Mouse (Mus musculus) liver, embryonic 15.5 days (tissue): ENCODE data around the gene Cacna1c. TPM values are rescaled to one million over a fixed set of nuclear protein-coding genes. Genes with fewer than 3 reads are reported as not detected.

ENCODE experiments used
- ATAC-seq: fragments of 200-750 bp; cut with Nextera tagmentation; 2 replicates; pipeline ENCODE4 v1.8.0; 2017; ENCODE audit warnings: moderate number of reproducible peaks, mild to moderate bottlenecking, moderate library complexity; ENCODE audit not compliant: insufficient read depth
- H3K27ac ChIP-seq: fragments of 300-500 bp; sonication (generic); replicated peaks from 2 replicates; pipeline ENCODE4 v1.5.1; 2015; ENCODE audit warnings: mild to moderate bottlenecking, inconsistent platforms
- H3K27me3 ChIP-seq: fragments of 300-500 bp; sonication (generic); 2 replicates; pipeline ENCODE4 v1.6.1; 2015; ENCODE audit warnings: mild to moderate bottlenecking, inconsistent platforms
- H3K36me3 ChIP-seq: fragments of 300-500 bp; sonication (generic); replicated peaks from 2 replicates; pipeline ENCODE4 v1.6.1; 2015; ENCODE audit warnings: moderate library complexity, mild to moderate bottlenecking, inconsistent platforms
- H3K4me1 ChIP-seq: fragments of 300-500 bp; sonication (generic); replicated peaks from 2 replicates; pipeline ENCODE4 v1.6.1; 2015; ENCODE audit warnings: inconsistent platforms
- H3K4me2 ChIP-seq: fragments of 300-500 bp; sonication (generic); 2 replicates; pipeline ENCODE4 v1.6.1; 2015; ENCODE audit warnings: moderate library complexity, mild to moderate bottlenecking, inconsistent platforms
- H3K4me3 ChIP-seq: fragments of 300-500 bp; sonication (generic); replicated peaks from 2 replicates; pipeline ENCODE4 v1.5.1; 2015; ENCODE audit warnings: mild to moderate bottlenecking, inconsistent platforms
- H3K9ac ChIP-seq: fragments of 300-500 bp; sonication (generic); 2 replicates; pipeline ENCODE4 v1.6.1; 2015; ENCODE audit warnings: moderate library complexity, mild to moderate bottlenecking, inconsistent platforms
- H3K9me3 ChIP-seq: fragments of 300-500 bp; sonication (generic); replicated peaks from 2 replicates; pipeline ENCODE4 v1.6.1; 2016; ENCODE audit warnings: inconsistent platforms
- WGBS: fragments of 180-500 bp; shearing (Covaris S2); methylation state at CpG from one replicate; pipeline ENCODE4 v1.1.7; 2015; ENCODE audit warnings: mixed read lengths; ENCODE audit not compliant: insufficient replicate concordance; 5-methylcytosine and 5-hydroxymethylcytosine counted together
- polyA plus RNA-seq: library from polyadenylated mRNA; unstranded; fragments of >200 nt; fragmentation: Nextera tagmentation; extraction: Ambion mirVana; gene quantifications from 2 replicates; pipeline ENCODE4 v1.2.1, GENCODE M21; 2015

Gene Cacna1c
- polyA plus RNA-seq, 1 experiment from 2014 or later = 0.41 TPM

DNA sequence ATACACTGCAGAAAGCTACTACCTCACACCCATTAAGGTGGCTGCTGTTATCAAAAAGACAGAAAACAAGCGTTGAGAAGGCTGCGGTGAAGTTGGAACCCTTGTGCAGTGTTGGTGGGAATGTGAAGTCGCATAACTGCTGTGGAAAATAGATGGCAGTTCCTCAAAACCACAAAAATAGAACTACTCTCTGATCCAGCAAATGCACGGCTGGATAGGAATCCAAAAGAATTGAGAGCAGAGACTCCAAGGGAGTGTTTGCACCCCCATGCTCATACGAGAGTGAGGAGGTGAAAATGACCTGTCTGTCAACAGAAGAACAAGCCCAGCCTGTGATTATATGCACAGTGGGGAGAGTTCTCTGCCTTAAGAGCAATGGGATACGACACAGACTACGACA, 123.4 kb downstream of the Cacna1c start:
- Histone ChIP-seq H3K27ac (no peak overlapping the region), H3K27me3 (peaks cover 6% of the 10 kb centered on the region; the same call in 1 of the 2 replicates), H3K9ac (no peak overlapping the region), H3K36me3 (no peaks in the 10 kb centered on the region), H3K4me2 (no peak overlapping the region), H3K4me1 (no peaks in the 10 kb centered on the region), H3K9me3 (no peaks in the 10 kb centered on the region), H3K4me3 (no peak overlapping the region)
- WGBS = 59% methylated on average over 7 of the region's 7 CpGs
- ATAC-seq = no peak

DNA sequence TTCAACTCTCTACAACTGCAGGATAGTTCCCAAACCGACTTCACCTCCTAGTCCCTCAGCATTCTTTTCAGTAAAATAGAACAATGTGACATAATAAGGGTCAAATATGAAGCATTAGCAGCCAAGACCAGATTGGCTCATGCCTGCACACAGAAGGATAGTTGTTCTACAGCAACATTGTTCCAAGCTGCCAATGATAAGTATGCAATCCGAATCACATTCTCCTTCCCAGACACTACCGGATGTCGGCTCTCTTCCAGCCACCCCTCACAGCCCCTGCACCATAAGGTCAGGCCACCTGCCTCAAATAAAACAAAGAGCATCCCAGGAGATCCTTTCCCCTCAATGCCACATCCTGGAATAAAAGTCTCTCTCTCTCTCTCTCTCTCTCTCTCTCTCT, 125.4 kb downstream of the Cacna1c start:
- no peaks in the 10 kb centered on the region for H3K4me1 ChIP-seq
- ATAC-seq = no peak
- no peaks in the 10 kb centered on the region for H3K9me3 ChIP-seq
- no peak overlapping the region for H3K4me3 ChIP-seq
- no peak overlapping the region for H3K4me2 ChIP-seq
- H3K9ac ChIP-seq = no peak overlapping the region
- no peaks in the 10 kb centered on the region for H3K36me3 ChIP-seq
- 65% methylated on average over 4 of the region's 4 CpGs for WGBS
- no peak overlapping the region for H3K27ac ChIP-seq
- H3K27me3 ChIP-seq = peaks cover 6% of the 10 kb centered on the region; the same call in 1 of the 2 replicates

DNA sequence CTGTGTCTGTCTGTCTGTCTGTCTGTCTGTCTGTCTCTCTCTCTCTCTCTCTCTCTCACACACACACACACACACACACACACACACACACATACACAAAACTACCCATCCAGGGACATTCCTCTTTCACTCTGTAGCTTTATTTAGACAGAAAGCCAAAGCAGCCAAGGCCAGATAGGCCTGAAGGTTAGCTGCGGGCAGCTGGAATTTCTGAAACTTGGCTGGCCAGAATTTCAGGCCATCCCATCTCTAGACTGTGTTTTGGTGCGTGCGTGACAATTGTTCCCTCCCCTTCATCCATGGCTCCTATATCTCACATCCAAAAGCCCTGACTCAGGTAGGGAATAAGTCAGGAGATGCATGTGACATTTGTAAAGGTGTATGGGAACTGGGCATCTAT, 125.9 kb downstream of the Cacna1c start:
- 60% methylated on average over 3 of the region's 3 CpGs for WGBS
- Histone ChIP-seq H3K4me2 (no peak overlapping the region), H3K27ac (no peak overlapping the region), H3K9me3 (no peaks in the 10 kb centered on the region), H3K36me3 (no peaks in the 10 kb centered on the region), H3K4me3 (no peak overlapping the region), H3K4me1 (no peaks in the 10 kb centered on the region), H3K9ac (no peak overlapping the region), H3K27me3 (peaks cover 6% of the 10 kb centered on the region; the same call in 1 of the 2 replicates)
- ATAC-seq = no peak

DNA sequence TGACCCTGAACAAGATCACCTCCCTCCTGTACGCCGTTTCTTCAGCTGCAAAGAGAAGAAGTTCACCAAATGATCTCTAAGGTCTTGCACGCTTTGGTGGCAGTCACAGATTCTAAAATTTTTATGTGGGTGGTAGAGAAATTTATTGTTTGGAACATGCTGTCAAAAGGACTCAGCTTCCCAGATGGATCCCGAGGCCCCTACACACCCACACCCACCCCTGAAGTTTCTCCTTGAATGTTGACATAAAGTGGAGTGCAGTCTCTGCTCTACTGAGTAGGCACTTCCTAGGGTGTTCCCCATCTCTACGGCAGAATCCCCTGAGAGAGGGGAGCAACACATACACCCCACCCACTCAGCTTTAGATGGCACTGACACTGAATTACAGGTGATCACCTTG, 127.1 kb downstream of the Cacna1c start:
- H3K4me1 ChIP-seq = no peaks in the 10 kb centered on the region
- no peak overlapping the region for H3K4me3 ChIP-seq
- no peak overlapping the region for H3K9ac ChIP-seq
- no peak overlapping the region for H3K27ac ChIP-seq
- 61% methylated on average over 5 of the region's 5 CpGs for WGBS
- H3K4me2 ChIP-seq = no peak overlapping the region
- no peak for ATAC-seq
- no peaks in the 10 kb centered on the region for H3K9me3 ChIP-seq
- H3K36me3 ChIP-seq = no peaks in the 10 kb centered on the region
- peaks cover 6% of the 10 kb centered on the region; the same call in 1 of the 2 replicates for H3K27me3 ChIP-seq

DNA sequence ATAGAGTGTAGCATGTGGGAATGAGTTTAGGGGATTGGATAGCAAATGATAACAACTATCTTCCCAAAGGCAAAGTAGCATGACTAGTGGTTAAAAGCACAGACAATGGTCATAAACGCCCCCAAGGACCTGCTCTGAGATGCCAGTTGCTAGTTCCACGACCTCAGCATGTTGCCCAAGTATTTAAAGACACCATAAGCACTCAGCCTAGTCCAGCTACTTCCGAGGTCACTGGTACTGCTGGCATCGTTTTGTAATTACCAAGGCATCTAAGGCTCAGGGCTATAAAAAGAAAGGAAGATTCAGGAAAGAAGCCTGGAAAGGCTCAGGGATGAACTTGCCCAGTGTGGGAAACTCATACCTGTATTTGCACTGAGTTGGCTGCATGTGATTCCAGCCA, 127.6 kb downstream of the Cacna1c start:
- WGBS = 43% methylated on average over 4 of the region's 4 CpGs

DNA sequence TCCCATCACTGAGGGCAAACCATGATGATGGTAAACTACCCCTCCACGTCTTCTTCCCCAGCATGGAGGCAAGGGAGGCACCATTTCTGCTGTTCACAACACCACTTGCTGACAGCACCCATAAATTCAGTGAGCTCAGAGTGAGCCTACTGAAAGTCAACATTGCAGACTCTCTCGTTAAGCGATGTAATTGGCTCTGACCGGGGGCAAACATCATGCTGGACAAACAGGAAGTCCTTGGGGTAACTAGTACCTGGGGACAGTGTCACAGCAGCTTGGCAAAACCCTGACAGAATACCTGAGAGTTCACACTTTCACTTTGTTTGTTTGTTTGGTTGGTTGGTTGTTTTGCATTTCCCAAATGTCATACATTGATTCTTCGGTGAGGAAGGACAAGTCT, 131.3 kb downstream of the Cacna1c start:
- no peaks in the 10 kb centered on the region for H3K36me3 ChIP-seq
- H3K4me2 ChIP-seq = no peak overlapping the region
- H3K4me3 ChIP-seq = no peak overlapping the region
- ATAC-seq = no peak
- H3K27ac ChIP-seq = no peak overlapping the region
- no peak overlapping the region for H3K9ac ChIP-seq
- no peaks in the 10 kb centered on the region for H3K4me1 ChIP-seq
- H3K9me3 ChIP-seq = no peaks in the 10 kb centered on the region
- WGBS = 54% methylated on average over 5 of the region's 5 CpGs
- no peaks in the 10 kb centered on the region for H3K27me3 ChIP-seq

More for the DNA sequence above, 127.6 kb downstream of the Cacna1c start:
- Histone ChIP-seq H3K4me3 (no peak overlapping the region), H3K27ac (no peak overlapping the region), H3K36me3 (no peaks in the 10 kb centered on the region), H3K9me3 (no peaks in the 10 kb centered on the region), H3K9ac (no peak overlapping the region), H3K4me1 (no peaks in the 10 kb centered on the region), H3K4me2 (no peak overlapping the region), H3K27me3 (peaks cover 6% of the 10 kb centered on the region; the same call in 1 of the 2 replicates)
- ATAC-seq = no peak

DNA sequence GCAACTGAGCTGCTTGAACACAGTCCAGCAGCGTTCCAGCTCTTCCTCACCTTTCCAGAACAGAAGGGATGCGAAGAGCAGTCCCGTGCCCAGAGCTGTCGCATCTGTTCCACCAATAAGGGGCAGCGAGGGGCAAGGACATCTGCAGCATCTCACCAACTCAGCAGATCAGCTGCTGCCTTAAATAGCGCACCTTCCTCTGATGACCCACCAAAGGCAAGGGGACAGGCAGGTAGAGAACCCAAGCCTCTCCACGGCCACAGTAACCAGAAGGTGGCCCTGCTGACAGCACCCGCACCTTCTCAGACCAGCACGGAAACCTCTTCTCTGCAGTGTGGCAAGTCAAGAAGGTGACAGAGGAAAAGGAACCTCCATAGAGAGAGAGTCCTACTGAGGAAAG, 131.8 kb downstream of the Cacna1c start:
- no peaks in the 10 kb centered on the region for H3K9me3 ChIP-seq
- H3K27ac ChIP-seq = no peak overlapping the region
- no peaks in the 10 kb centered on the region for H3K27me3 ChIP-seq
- no peak for ATAC-seq
- H3K36me3 ChIP-seq = no peaks in the 10 kb centered on the region
- H3K4me2 ChIP-seq = no peak overlapping the region
- no peak overlapping the region for H3K4me3 ChIP-seq
- H3K9ac ChIP-seq = no peak overlapping the region
- WGBS = 81% methylated on average over 9 of the region's 9 CpGs
- H3K4me1 ChIP-seq = no peaks in the 10 kb centered on the region

DNA sequence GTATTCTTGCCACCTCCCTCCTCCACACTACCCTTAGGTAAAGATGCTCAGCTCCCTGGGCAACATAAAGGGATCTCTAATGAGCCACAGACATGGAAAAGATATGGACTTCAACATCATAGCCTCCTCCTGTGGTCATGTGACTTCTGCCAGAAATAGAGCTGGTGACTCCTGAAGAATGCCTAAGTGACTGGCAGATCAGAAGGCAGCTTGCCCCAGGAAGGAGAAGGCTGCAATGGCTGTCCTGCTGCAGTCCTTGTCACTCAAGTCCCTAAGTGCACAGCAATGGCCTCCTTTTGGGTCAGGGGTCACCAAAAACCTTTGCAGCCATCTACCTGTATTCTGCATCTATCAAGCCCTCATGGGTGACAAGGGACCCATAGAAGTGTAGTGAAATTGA, 133.5 kb downstream of the Cacna1c start:
- Histone ChIP-seq H3K4me1 (no peaks in the 10 kb centered on the region), H3K9me3 (no peaks in the 10 kb centered on the region), H3K4me2 (no peak overlapping the region), H3K4me3 (no peak overlapping the region), H3K36me3 (no peaks in the 10 kb centered on the region), H3K27me3 (no peaks in the 10 kb centered on the region), H3K27ac (no peak overlapping the region), H3K9ac (no peak overlapping the region)
- no peak for ATAC-seq

DNA sequence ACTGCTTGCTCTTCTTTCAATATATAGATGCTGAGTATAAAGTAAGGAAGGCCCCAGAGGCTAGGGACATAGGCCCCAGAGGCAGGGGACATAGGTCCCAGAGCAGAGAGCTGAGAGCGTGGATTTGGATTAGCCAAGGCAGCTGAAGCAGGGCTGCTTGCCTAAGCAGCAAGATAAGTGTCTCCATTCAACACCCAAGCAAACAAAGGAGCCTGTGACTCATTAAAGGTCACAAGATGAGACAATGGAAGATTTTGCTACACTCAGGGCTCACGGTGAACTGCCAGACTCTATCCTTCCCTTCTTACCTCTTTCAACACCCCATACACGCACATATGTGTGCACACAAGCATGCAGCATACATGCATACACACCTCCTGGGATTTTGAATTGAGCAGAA, 137.3 kb downstream of the Cacna1c start:
- Histone ChIP-seq H3K36me3 (no peaks in the 10 kb centered on the region), H3K27ac (no peak overlapping the region), H3K4me1 (no peaks in the 10 kb centered on the region), H3K4me2 (no peak overlapping the region), H3K27me3 (peaks cover 7% of the 10 kb centered on the region; the same call in 1 of the 2 replicates), H3K4me3 (no peak overlapping the region), H3K9me3 (no peaks in the 10 kb centered on the region), H3K9ac (no peak overlapping the region)
- no peak for ATAC-seq
- WGBS = 45% methylated on average over 3 of the region's 3 CpGs

DNA sequence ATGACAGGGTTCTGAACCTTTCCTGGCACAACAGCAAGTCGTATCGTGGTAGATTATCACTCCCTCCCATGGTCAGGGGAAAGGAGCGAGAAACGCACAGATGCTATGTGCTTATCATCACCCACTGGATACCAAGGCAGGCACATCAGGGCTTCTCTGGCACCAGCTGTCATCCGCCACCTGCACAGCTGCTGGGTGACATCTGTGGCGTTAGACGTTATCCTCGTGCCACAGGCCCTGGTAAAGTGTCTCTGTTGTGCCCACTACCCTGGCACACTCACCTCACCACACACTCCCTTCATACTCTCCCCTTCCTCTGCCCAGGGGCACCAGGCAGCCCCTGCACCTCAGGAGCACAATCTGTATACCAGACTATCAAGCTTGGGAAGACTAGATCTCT, 137.8 kb downstream of the Cacna1c start:
- Histone ChIP-seq H3K4me1 (no peaks in the 10 kb centered on the region), H3K4me3 (no peak overlapping the region), H3K9ac (no peak overlapping the region), H3K27ac (no peak overlapping the region), H3K36me3 (no peaks in the 10 kb centered on the region), H3K27me3 (peaks cover 11% of the 10 kb centered on the region; the same call in 1 of the 2 replicates), H3K4me2 (no peak overlapping the region), H3K9me3 (no peaks in the 10 kb centered on the region)
- ATAC-seq = no peak
- 43% methylated on average over 8 of the region's 8 CpGs for WGBS

DNA sequence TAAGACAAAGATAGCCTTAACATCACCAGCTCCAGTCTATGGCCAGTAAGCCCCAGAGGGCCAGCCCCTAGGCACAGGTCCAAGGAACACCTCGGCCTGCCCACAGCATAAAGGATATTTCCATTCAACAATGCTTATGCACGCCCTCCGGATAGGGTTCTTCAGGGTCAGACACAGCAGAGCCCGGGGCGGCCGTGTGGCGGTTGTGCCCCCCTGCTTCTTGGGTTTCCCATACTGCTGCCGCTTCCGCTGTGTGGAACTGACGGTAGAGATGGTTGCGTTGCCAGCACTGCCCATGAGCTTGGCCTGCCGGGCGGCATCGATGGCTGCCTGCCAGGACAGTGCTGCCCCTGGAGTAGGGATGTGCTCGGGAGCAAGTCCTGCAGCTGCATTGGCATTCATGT, 139.1 kb downstream of the Cacna1c start:
- peaks cover 12% of the 10 kb centered on the region; the same call in 1 of the 2 replicates for H3K27me3 ChIP-seq
- no peaks in the 10 kb centered on the region for H3K36me3 ChIP-seq
- H3K4me3 ChIP-seq = no peak overlapping the region
- no peaks in the 10 kb centered on the region for H3K4me1 ChIP-seq
- 76% methylated on average over 15 of the region's 15 CpGs for WGBS
- no peaks in the 10 kb centered on the region for H3K9me3 ChIP-seq
- no peak for ATAC-seq
- no peak overlapping the region for H3K4me2 ChIP-seq
- no peak overlapping the region for H3K27ac ChIP-seq
- H3K9ac ChIP-seq = no peak overlapping the region

DNA sequence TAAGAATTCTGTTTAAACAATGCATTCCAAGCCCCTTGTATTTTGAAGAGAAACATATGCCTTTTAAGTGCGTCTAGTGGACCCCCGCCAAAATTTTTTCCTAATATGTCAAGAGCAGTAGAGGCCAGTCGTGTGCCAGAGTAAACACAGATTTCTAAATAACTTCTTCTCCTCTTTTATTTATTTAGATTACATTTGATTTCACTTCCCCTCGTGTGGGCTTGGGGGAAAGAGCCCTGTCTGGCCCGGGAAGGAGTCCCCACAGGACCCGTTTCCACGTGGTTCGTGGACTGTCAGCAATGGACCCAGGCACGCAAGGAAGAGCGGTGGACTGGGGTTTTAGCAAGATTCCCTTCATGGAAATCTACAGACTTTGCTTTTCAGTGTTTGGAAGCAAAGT, 143.4 kb downstream of the Cacna1c start:
- Histone ChIP-seq H3K4me3 (no peak overlapping the region), H3K36me3 (no peaks in the 10 kb centered on the region), H3K27me3 (peaks cover 12% of the 10 kb centered on the region; the same call in 1 of the 2 replicates), H3K4me1 (no peaks in the 10 kb centered on the region), H3K27ac (no peak overlapping the region), H3K9ac (no peak overlapping the region), H3K4me2 (no peak overlapping the region), H3K9me3 (no peaks in the 10 kb centered on the region)
- 70% methylated on average over 10 of the region's 10 CpGs for WGBS
- ATAC-seq = no peak
